Mouse (Mus musculus) frontal cortex, postnatal 36 days (tissue): ENCODE data around the gene Elf4.

ENCODE experiments used
- DNase-seq, 2 experiments: peaks; one replicate each; pipeline ENCODE4 v3.0.0; 2022; ENCODE audit warnings: low spot score in 2 of 2

The Elf4 gene

GRCm38 (mm10) chrX:48462754-48463507 is at the start of gene Elf4:
TSS of gene Elf4 (minus strand) at chrX:48463132.
- peak; percentile 53 to 62 for DNase-seq

DNA sequence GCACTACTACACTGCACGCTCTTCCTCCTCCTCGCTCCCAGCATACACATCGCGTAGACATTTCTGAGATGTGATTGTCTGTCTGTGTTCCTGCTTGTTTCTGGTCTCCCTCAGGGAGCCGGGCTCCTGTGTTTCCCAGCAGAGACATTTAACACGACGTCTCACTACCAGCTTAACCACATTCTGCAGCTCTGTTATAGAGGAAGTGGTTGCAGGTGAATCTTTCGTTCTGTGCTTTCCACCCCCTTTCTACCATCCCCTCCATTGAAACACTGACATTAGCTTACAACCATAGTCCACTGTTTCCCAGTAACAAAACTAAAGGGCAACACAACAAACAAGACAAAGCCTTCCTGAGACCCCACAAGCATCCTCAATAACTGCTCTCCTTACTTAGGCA is 30.8 kb upstream of the Elf4 start:
- DNase-seq = no peak

- no peak for DNase-seq
Measured at GRCm38 (mm10) chrX:48481687-48482086, 18.8 kb upstream of the Elf4 start.

DNA sequence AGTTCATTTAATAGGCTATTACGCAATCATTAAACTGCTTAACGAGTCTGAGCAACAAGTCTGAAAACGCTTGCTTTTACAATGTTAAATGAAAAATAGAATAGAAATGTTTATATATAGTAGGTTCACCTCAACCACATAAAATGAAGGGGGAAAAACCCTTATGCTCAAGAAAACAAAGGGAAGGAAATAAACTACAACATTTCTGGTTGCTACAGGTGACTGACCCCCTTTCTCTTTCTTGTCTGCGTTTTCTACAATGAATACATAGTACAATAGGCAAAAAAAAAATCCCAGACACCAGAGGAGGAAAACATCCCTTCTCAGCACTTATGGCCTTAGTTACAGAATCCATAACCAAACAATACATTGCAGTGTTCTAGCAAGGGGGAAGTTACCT is 18.2 kb upstream of the Elf4 start:
- DNase-seq = no peak

DNA sequence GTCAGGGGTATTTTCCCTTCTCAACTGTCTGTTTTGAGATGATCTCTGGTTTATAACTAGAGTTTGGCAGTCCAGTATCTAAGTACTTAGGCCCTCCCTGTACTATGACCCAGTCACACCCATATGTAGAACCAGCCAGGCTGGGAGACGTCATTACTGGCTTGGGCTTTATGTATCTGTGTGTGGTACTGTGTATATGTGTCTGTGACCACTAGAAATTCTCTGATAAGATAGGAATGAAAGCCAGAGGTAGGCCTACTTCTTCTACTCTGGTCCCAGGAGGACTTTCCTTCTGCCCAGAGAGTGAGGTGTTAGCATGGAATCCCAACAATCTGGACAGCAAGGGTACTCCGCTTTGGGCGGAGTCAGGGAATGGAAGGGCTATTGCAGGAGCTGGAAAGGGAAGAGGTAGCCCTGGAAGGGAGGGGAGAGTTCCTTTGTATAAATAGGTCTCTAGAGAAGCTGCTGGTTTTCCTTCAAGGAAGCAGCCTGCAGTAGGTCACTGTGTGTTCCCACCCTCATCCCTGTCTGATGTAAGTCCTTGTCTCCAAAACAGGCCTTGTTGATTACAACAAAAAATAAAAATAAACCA is 4.5 kb upstream of the Elf4 start:
- no peak for DNase-seq

DNA sequence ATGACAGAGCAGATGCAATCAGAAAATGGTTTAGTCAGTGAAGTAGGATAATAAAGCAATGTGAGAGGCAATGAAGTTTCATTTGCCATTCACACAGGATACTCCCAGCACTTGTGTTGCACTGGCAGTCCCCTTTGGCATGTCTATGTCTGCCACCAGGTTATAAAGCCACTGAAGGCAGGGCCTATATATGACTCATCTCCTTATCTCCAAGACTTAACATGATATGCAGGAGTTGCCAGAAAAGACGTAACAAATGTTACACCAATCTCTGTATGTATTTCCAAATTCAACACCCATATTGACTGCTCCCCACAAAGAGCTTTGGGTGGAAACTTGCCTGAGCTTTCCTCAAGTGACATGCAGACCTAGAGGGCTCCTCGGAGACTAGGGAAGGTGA is 3.2 kb upstream of the Elf4 start:
- DNase-seq = no peak

DNA sequence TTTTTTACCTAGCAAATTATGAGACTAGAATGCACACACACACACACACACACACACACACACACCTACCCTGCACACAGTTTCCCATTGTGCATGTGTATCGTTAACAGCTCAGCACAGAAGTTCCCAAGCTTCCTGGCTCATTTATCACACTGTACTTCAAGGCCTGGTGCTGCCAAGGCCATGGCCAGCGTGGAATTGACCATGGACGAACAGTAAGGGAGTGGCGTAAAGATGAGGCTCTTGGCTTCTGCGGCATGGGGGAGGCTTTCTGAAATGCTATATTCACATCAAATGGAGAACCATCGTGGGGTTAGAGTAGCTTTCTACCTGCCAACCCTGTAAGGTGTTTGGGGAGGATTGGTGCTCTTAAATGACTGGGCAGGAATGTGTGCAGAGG is 1.5 kb upstream of the Elf4 start:
- no peak for DNase-seq

DNA sequence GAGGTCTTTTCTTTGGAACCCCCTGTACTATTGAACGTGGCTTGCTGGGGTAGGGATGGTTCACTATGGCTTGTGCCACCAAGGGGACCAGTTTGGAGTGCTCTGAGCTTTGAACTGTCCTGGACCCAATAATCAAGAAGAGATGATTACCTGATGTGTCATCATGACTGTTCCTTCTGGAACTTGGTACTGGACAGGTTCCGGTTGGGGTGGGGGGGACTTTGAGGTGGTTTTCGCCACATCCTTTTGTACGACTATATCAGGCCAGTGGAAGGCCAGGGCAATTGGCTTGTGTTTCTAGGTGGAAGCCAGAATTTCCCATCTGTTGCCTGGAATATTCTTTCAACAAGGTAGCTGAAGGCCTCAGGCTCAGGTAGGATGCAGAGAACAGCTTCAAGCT is 704 bp upstream of the Elf4 start:
- no peak for DNase-seq

GRCm38 (mm10) chrX:48462297-48462696 is 635 bp downstream of the Elf4 start:
- no peak for DNase-seq

DNA sequence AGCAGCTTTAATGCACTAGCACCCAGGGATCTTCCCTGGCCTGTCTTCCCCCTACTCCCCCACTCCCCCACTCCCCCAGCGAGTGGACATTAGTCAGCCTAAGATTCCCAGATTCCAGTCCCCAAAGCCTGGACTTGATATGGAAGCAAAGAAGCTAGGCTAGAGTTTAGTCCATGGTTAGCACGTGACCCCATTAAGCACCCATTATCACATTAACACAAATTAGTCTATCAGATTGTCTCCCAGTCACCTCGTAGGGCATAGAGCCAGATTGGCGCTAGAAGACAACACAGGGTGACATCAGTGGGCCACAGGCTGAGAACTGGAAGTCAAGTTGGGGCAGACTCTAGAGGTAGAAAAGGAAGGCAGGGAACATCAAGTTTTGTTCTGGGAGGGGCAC is 1.9 kb downstream of the Elf4 start:
- no peak for DNase-seq

- DNase-seq = no peak
Measured at GRCm38 (mm10) chrX:48460496-48460895, 2.4 kb downstream of the Elf4 start.

- no peak for DNase-seq
Measured at GRCm38 (mm10) chrX:48456956-48457355, 6.0 kb downstream of the Elf4 start.

GRCm38 (mm10) chrX:48455018-48455417 is 7.9 kb downstream of the Elf4 start:
- no peak for DNase-seq

DNA sequence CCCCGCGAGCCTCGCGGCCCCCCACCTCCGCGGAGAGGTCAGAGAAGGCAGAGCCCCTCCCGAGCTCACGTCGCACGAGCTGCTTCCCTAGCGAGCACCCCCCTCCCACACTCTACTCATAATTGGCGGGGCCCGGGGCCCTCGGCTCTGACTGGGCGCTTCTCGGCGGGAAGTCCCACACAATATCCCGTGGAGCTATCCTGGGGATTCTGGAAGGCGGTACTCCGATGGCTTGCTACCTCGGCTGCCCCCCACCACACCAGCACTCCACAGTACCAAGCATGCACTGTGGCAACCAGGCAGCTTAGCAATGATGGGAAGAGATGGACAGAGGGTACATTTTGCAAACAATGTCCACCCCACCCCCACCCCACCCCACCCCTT is 8.4 kb downstream of the Elf4 start:
- no peak for DNase-seq

DNA sequence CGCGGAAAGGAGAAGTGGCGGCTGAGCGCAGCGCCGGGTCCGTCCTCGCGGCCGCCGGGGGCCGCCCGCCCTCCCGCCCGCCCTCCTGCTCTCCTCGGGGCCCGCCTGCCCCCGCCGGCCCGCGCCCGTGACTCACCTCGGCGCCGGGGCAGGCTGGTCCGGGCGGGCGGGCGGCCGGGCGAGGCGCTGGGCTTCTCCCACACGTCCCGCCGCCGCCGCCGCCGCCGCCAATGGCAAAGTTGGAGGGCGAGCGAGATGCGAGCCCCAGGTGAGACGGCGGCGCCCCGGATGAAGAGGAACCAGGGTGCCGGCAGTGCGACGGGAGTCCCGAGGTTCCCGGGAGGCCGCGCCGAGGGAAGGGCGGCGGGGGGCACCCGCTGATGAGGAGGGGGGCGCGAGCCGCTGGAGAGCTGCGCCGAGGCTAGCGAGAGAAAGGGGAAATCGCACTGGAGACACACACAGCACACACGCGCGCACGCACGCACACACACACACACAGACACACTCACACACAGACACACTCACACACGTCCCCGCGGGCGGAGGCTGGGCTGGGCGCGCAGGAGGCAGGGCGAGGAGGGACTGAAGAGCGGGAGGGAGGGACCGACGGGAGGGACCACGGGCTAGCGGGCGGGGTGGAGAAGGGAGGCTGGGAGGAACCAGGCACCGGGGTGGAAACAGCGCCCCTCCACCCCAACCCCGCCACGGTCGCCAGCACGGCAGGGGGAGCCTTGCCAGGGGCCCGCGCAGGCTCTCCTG is 9.0 kb downstream of the Elf4 start:
- DNase-seq = no peak

DNA sequence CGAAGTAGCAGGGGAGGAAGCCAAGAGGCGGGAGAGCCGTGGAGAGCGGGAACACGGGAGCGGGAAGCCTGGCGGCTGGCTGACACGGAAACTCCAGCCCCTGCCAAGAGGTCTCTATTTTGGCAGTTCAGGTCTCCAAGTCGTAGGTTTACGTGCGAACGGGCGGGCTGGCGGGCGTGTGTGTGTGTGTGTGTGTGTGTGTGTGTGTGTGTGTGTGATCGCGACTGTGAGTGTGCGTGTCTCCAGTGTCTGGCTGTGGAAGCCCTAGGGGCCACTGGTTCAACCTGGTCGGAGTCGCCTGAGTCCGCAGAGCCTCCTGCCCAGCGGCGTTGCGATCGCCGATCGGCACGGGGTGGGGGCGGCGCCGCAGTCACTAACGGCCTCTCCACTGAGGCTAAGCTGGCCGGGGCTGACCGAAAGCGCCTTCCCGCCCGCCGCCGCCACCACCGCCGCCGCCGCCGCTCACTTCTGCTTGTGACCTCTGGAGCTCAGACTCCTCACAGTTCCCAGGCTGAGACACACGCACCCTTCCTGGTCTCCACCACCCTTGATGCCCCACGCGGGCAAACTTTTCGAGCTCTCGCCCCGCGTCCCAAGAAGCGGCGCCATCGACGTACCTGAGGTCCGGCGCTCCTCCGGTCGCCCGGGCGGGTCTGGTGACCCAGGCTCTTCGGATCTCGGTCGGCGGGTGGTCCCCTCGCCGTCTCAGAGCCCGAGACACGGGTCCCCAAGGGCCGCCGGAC is 9.8 kb downstream of the Elf4 start:
- DNase-seq = no peak

DNA sequence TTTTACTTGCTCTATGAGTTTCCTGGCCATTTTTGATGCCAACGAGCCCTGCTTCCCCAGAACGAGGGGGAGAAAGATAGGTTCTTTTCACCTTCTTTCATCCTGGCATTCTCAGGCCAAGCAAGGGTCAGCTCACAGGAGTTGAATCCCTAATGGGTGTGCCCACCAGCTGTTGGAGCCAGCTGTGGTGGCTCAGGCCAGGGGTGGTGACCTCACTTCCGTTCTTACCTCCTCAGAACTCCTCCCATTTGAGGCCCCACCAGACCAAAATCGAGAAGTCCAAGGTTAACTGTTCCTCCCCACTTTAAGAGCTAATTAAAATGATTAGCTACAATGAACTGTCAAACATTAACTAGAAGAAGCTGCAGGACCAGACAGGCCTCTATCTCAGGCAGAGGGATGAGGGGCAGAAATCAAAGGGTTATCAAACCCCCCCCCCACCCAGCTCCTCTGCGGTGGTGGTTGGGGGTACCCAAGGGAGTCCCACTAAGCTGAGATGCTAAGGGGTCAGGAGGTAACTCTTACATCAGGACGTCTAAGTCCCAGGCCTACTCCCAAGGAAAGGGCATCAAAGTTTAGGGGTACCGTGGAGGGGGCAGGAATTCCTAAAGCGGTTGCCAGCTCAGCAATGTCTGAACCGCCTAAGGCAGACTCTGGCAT is 10.6 kb downstream of the Elf4 start:
- no peak for DNase-seq

- DNase-seq = no peak
Measured at GRCm38 (mm10) chrX:48449646-48450045, 13.3 kb downstream of the Elf4 start.

- DNase-seq = no peak
Measured at GRCm38 (mm10) chrX:48444677-48445076, 18.3 kb downstream of the Elf4 start.

- DNase-seq = no peak
Measured at GRCm38 (mm10) chrX:48441954-48442353, 21.0 kb downstream of the Elf4 start.

DNA sequence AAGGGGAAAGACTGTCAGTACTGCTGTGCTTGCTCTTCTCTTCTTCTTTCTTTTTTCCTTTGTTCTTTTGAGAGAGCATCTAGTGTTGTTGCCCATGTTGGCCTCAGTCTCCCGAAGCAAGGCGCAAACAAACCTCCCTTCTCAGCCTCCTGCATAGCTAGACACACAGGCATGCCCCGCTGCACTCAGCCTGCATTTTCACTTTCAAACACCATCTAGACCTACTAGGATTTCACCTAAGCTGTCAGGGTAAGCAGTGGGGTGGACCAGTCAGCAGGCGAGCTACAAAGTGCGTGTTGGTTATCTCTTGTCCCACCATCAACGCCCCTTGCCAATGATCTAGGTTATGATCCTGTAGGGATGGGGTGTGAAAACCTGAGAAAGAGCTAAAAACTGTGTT is 21.4 kb downstream of the Elf4 start:
- no peak for DNase-seq

- no peak for DNase-seq
Measured at GRCm38 (mm10) chrX:48439036-48439435, 23.9 kb downstream of the Elf4 start.
